Mouse (Mus musculus): ENCODE measurements around the gene C1ra.
"Not testable (repeated sequence)": the region's sequence is repeated elsewhere in the genome, so short reads cannot be mapped to it uniquely, and the experiment has no call there.

C1ra gene

DNA sequence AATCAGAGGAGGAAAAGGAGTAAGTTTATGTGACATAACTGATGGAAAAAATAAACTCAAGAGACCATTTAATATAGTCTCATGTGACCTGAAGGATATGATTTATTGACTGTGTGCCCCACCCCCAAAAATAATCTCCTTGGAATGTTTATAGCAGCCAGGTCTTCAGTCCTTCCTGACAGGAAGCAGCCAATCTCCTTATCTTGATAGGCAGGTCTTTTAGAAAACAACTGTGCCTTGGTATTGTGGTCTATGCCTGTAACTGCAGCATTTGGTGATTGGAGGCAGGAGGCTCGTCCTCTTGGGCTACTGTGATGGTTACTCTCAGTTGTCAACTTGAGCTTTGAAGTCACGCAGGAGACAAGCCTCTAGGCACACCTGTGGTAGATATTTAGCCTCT is 24.7 kb upstream of the C1ra start:
- DNase-seq, result no peak

DNA sequence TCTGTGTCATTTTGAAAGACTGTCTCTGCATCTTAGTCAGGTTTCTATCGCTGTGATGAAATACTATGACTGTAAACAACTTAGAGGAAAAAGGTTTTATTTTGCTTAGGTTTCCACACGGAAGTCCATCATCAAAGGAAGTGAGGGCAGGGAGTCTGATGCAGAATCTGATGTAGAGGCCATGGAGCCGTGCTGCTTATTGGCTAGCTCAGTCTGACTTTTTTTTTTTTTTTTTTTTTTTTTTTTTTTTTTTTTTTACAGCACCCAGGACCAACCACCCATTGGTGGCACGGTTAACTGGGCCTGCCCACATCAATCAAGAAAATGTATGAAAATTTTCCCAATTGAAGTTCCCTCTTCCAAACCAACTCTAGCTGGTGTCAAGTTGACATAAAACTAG is 23.3 kb upstream of the C1ra start:
- no peak for DNase-seq

DNA sequence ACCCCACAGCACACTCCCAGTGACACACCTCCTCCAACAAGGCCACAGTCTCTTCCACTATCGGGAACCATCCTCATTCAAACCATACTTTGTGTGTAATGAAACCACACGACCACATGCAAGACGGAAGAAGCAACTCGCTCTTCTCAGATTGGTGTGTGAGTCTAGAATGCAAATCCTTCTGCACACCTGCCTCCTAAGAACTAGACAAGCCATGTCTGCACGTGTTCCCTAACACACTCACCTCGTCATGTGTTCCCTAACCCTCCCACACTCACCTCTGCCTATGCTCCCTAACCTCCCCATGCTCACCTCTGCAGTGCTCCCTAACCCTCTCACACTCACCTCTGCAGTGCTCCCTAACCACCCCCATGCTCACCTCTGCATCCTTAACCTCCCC is 20.8 kb upstream of the C1ra start:
- DNase-seq, result no peak

DNA sequence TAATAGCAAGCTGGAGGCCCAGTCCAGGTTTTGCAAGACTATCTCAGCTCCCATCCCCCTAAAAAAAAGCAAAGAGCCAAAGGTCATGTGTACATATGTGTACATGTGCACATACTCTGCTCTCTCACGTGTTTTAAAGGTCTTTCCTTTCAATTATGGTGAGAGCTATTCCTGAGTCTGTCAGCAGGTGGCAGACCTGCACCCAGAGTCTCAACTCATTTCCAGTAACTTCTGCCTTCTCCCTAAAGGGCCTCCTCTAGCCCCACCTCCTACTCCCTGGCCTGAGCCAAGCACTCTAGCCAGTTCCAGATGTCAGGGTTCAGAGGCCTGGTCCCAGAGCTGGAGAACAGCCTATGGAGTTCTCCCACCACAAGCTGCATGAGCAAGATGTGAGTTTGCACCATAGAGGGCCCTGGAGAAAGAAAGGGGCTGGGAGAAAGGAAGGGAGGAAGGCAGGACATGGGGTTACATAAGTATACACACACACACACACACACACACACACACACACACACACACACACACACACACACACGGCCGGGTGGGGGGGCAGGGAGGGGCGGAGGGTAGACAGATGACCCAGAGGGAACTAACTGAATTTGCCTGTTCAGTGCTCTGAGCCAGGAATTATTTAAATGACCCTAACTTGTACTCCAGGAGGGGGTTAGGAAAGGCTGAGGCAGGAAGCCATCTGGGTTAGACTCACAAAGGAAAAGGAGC is 19.2 kb upstream of the C1ra start, which contains the start of gene C1rl:
Gene C1rl, plus strand, starts transcription at position 272 of the 720 bp plus-strand sequence.
- DNase-seq, result peak; percentile 84

DNA sequence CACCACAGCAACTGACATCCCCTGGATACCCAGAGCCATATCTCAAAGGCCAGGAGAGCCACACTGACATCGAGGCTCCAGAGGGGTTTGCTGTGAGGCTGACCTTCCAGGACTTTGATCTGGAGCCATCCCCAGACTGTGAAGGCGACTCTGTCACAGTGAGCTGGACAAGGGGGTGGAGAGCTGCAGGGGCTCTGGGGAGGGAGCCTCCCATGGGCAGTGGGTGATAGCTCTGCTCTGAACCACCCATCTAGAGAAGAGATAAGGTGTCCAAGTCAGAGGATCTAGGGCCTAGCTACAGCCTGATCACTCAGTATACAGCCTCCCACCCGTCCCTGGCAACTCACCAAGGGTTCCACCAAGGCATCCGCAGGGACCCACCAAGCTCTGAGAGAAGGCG is 18.3 kb upstream of the C1ra start:
- DNase-seq, result no peak

DNA sequence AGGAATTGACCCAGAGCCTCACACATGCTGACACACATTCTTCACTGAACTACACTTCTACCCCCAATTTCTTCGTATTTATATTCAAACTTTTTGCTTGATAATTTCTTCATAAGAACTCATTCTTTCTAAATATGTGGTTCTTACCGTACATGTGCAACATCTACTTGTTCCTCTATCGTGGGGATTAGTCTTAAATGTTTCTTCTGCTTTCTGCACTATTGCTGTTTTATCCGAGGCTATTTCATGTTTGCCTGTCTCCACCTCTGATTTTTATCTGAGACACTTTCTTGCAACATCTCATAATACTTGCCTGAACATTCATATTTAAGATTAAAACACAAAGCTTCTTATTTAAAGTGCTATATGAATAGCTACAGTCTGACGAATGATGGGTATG is 16.2 kb upstream of the C1ra start:
- DNase-seq, result no peak

DNA sequence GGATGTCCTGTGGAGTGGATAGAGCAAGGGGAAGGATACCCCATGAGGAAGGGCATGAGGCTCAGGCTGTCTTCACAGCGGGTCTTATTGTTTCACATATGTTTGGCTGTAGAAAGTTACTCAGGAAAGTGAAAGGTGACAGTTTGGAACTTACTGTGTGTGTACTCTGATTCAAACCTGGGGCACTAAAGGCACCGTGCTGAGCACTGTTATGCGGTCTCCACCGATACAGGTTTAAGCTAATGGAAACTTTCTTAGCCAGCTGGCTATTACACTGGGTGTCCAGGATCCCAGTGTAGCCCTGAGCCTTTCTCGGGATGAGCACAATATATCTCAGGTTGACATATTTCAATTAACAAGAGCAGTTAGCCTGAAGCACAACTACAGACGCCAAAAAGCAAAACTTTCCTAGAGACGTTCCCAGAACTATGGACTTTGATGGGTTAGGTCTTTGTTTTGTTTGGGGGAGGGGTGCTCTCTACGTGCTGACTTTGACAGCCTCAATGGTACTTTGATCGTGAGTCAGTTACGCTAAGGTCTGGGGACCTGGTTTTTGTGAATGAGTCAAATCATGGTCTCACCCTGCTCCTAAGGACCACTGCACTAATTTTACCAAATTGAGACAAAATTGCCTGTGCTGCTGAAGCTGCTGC is 12.2 kb upstream of the C1ra start:
- no peak for DNase-seq

DNA sequence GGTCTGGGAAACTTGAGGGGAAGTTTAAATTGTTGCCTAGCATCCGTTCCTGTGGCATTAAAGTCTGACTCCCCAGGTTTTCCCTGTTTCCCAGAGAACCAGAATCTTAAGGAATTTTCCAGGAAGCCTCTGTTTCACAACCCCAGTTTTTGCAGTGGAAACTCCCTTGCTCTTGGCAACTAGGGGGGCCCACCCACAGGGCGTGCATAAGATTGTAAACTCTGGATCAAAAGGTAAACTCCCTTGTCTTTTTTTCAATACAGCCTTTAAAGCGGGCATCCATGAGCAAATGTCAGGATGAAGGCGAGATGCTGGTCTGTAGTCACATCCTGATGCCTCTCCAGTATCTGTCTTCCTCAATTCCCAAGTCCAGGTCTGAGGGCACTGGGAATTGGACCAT is 10.7 kb upstream of the C1ra start:
- no peak for DNase-seq

DNA sequence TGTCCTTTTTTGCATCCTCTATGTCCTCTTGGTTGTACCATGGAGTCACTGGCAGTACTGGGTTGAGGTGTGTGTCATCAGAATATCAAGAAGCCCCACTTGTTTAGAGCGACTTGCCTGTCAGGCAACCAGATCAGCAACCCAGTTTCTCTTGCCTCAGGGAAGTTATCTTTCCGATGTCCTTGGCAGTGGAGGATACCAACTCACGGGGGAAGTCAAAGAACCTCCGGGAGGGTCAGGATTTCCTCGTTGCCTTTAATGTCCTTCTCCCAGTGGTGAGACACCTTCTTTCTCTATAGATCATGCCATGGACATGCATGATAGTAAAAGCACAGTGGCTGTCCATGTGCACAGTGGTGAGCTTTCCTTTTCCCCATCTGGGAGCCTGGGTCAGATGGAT is 10.2 kb upstream of the C1ra start:
- DNase-seq, result no peak

DNA sequence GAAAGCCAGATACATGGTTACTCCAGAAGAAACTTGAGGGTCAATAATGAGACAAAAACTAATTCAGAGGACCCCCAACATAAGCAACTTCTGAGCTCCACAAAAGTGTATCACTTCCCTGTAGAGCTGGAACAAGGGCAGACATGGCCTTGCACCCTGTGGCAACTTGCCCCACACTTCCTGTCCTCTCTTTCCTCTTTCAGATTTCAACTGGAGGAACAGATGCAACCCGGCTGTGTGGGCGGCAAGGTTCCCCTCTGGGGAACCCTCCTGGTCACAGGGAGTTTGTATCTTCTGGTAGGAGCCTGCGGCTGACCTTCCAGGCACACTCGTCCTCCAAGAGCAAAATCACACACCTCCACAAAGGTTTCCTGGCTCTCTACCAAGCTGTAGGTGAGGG is 7.2 kb upstream of the C1ra start:
- no peak for DNase-seq

DNA sequence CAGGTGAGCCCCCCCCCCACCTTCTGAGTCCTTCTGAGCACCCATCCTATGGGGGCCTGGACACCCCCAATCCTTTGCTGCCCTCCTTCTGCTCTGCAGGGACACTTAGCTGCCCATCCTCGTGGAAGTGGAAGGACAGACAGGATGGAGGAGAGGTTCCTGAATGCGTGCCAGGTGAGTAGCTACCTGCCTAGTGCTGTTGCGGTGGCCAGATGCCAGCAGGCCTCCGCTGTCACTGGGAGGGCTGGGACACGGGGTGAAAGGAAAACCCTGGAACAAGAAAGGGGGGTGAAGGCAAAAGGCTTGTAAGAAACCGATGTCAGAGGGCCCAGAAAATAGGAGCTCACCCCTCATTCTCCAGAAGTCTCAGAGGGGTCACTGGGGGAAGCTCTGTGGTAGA is 5.2 kb upstream of the C1ra start:
- DNase-seq, result no peak

DNA sequence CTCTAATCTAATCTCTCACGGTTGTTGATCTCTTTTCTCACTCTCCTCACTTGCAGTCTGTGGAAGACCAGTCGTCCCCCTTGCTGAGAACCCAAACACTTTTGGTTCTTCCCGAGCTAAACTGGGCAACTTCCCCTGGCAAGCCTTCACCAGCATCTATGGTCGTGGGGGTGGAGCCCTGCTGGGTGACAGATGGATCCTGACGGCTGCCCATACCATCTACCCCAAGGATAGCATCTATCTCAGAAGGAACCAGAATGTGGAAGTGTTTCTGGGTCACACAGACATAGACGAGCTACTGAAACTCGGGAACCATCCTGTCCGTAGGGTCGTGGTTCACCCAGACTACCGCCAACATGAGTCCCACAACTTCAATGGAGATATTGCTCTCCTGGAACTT is 3.9 kb upstream of the C1ra start:
- no peak for DNase-seq

DNA sequence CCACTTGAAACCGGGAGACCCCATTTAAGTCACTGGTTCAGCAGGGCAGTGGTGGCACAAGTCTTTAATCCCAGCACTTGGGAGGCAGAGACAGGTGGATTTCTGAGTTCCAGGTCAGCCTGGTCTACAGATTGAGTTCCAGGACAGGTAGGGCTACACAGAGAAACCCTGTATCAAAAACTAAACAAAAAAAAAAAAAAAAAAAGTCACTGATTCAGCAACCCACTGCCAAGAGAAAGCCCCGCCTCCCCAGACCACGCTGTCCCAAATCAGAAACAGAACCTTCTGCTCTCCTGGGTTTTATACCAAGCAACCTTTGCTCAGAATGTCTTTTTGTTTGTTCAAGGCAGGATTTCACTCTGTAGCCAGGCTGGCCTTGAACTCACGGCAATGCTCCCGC is 3.0 kb upstream of the C1ra start:
- DNase-seq, result not testable (repeated sequence)

DNA sequence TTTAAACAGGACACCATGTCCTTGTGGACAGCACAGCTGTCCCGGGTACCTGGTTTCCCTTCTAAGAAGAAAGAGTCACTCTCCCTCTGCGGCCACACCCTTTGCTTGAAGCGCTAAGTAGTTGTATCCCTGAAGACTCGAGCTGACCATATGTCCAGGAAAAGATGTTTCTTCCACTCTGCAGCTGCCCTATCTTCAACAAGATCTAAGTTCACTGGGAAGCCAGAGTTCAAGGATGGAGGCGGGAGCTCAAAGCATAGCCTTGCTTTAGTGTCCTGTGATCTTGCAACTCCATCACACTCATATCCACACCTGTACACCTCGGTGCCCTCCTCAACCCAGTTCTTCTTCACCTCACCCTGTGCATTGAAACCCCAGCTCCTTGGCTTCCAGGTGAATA is 269 bp upstream of the C1ra start:
- DNase-seq, result no peak

DNA sequence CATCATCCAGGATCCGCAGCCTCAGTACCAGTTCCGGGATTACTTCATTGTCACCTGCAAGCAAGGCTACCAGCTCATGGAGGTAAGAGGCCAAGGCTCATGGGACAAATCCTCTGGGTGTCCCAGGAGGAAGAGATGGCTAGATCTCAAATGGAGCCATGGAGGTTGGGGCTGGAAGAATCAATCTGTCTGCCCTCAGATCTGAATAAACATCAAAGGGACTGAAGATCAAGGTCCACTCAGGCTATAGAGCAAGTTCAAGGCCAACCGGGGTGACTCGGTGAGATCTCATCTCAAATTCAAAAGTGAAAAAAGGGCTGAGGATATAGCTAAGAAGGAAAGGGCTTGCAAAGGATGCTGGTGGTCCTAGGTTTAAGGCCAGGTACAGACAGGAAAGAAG is 5.5 kb downstream of the C1ra start:
- not testable (repeated sequence) for DNase-seq

DNA sequence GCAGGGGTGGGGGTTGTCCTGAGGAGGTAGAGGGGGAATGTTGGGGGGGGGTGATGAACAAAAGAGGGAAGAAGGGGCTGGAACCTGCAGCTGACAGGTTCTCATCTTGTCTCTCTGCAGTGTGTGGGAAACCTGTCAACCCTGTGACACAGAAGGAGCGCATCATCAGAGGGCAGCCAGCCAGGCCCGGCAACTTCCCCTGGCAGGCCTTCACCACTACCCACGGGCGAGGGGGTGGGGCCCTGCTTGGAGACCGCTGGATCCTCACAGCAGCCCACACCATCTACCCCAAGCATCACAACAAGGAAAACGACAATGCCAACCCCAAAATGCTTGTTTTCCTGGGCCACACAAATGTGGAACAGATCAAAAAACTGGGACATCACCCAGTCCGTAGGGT is 9.9 kb downstream of the C1ra start:
- not testable (repeated sequence) for DNase-seq

DNA sequence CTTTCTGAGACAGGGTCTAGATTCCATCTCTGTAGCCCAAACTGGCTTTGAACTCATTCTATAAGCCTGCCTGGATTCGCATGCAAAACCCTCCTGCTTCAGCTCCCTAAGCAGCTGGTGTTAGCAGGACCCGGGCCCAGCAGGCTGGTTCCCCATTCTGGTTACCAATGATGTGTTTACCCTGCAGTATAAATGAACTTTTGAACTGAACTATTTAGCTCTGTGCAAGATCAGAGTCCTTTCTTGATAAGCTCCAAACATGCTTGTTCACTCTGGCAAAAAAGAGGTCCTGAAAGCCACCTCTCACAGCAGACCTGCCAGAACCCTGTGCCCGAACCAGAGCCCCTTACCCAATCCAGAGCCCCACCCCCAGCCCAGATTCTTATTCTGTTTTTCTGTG is 15.7 kb downstream of the C1ra start:
- no peak for DNase-seq

DNA sequence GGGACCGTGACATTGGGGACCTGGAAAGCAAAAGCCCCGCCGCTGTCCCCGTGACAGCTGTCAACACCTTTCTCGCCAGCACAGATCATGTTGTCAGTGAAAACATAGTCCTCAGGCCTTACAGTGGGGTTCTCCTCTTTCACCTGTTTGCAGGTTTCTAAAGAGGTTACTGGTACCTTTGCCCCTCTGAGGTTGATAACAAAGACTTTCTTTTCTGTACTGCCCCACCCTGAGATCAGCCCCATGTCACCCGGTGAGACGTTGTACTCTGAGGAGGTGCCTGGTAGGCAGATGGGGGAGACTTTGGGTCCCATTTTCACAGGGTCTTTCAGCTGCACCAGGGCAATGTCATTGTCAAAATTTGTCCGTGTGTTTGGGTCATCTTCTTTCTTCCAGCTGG is 18.9 kb downstream of the C1ra start:
- no peak for DNase-seq

DNA sequence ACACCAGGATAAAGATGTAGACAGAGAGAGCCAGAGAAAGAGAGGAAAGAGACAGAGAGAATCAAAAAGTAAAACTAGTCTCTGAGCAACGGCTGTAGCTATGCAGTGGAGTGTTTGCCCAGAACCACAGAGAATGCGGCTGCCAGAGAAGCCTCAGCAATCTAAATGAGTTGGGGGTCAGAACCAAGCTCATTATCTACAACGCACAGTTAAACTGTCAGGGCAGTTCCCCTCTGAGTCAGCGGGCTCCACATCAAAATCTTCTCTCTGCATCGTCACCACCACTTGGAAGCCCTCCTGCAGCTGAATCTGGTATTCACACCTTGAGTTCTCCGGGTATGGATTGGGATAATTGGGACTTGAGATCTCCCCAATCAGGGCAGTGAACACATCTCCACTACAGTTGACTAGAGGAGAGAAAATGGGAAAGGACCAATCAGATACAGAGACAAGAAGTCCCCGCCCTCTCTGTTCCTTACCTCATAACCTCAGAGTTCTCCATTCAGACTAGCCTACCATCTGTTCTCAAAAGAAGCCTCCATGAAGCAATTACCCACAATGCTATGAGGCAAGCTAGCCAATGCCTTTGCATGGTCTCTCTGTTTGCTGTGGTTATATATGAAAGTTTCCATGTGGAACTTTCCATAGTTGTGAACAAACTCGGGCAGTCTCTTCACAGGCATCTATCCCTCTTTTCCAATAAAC is 24.1 kb downstream of the C1ra start:
- DNase-seq, result not testable (repeated sequence)

DNA sequence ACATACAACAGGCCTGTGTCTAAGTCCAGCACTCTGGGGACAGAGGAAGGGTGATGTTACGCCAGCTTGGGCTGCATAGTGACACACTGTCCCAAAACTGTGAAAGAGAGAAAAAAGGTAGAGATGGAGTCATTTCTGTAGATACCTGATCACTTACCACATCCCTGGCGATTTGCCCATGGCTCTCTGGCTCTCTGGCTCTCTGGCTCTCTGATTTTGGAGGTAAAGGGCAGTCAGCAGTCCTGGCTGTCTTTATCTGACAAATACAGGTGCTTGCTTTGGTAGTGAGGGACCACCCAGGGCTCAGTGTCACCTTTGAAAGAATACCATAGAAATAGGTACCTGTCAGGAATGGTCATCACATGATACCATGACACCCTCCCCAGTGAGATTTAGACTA is 29.0 kb downstream of the C1ra start:
- DNase-seq, result not testable (repeated sequence)

DNA sequence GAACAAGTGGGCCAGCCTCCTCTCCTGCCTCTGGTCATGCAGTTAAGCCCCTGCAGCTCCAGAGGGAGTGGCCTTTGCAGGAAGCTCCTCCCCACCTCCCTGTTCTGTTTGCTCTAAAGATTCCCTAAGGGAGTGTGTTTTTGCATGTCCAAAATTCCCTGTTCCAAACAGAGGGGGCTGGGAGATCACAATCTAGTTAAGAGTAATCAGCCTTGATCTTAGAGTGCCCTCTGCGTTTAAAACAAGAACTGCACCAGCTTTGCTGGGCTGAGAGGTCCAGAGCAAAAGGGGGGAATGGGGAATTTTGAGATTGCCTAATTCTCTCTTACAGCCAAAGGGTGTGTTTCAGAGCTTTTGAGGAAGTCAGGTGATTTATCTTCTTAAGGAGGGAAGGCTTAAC is 30.1 kb downstream of the C1ra start, which contains the start of gene C1s1:
Gene C1s1, minus strand, starts transcription at position 76 of the 400 bp plus-strand sequence.
- peak; percentile 50 for DNase-seq

DNA sequence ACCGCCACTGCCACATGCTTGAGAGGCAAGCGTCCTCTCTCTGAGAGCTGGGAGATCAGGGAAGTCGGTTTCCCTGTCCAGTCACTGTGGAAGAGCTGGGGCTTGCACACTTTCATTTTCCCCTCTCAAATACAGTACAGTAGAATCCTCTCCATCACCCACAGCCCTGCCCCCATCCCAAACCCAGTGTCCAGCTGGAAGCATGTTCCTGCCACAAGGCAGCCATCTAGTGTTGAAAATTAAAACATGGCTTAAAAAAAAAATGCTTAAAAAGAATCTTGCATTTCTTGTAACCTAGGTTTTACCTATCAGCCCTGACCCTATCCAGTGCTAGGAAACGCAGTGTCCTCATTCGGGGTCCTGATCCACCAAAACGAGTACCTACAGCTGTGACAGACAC is 32.3 kb downstream of the C1ra start:
- DNase-seq, result no peak

DNA sequence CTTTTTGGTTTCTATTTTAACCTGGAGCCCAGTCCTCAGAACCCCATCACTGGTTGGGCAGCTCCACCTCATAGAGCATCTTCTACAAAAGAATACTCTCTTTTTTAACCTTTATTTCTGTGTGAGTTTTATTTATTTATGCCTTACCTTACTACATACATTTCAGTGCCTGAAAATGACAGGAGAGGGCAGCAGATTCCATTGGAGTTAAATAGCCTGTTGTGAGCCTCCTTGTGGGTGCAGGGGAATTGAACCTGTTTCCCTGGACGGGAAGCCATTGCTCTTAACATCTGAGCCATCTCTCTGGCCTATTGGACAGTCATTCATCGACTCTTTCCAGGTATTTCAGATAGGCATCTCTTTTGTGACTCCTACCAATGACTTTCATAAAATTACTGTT is 33.2 kb downstream of the C1ra start:
- DNase-seq, result no peak

DNA sequence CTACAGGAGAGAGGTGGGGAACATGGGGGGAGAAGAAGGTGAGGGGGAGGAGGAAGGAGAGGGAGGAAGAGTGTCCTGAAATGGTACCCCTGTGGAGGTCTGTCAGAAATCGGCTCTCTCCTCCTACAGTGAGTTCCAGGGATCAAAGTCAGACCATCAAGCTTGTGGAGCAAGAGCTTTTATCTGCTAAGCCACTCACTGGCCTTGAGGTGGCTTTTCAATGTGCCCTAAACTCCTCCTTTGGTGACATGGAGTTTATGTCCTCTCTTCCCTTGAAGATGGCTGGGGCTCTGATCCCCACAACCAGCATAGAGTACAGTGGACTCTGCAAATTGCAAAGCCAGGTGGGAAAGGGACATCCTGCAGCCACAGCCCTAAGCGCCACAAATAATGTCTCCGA is 35.8 kb downstream of the C1ra start:
- DNase-seq, result not testable (repeated sequence)

All from embryo, embryonic 11 days (tissue).